Mouse (Mus musculus) heart, postnatal 10 days (tissue): ENCODE results near the gene Grcc10. TPM values are rescaled to one million over a fixed set of nuclear protein-coding genes. Genes with fewer than 3 reads are reported as not detected.

Experiments used
- DNase-seq, 2 experiments: peaks; one replicate each; pipeline ENCODE4 v3.0.0; 2021
- intact Hi-C: fragments of 180-260 bp; cut with DNase I; formaldehyde crosslinking; loops from one replicate; pipeline ENCODE4 v1.15.1; 2025
- total RNA-seq, 2 experiments: library from RNA; stranded (reverse); gene quantifications; 2 replicates each; pipeline ENCODE4 v1.2.3; 2021

Grcc10 gene
- total RNA-seq = 100 to 1,000 TPM; 322 to 335 TPM

DNA sequence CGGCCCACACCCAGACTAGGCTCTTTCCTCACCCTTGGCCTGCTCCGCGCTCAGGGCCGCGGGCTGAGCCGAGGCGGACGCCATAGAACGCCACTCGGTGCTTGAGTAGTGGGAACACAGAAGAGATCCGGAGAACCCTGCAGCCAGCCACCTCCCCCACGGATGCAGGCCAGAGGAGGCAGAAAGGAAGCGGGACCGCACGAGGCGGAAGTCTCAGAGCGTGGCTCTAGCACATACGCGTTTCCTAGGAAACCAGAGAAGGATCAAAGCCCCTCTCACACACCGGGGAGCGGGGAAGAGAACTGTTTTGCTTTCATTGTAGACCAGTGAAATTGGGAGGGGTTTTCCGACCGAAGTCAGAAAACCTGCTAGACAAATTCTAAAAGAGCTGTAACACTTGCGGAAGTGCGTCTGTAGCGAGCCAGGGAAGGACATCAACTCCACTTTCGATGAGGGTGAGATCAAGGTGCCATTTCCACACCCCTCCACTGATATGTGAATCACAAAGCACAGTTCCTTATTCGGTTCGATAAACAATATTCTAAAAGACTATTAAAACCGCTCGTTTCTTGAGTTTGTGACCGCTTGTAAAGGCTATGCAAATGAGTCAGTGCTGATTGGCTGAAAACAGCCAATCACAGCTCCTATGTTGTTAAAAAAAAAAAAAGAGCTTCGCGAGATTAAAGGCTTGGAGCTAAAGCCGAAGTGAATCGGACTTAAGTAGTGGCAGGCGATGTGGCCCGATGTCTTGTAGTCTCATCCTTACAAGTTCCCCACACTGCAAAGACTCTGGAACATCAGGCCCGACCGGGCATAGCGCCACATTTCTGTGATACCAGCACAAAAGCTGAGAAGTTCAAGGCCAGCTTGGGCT is at the start of gene Grcc10:
Gene Grcc10 (minus strand): TSS at position 487 of the 874 bp plus-strand sequence.
- peak; percentile 92 to 93 for DNase-seq
- intact Hi-C loops = loop anchor here (1.0 to 5.0 kb wide), 4 partner anchors 18 to 99 kb away; partner anchors contain the start of genes Emg1, Lpcat3 and Phb2

DNA sequence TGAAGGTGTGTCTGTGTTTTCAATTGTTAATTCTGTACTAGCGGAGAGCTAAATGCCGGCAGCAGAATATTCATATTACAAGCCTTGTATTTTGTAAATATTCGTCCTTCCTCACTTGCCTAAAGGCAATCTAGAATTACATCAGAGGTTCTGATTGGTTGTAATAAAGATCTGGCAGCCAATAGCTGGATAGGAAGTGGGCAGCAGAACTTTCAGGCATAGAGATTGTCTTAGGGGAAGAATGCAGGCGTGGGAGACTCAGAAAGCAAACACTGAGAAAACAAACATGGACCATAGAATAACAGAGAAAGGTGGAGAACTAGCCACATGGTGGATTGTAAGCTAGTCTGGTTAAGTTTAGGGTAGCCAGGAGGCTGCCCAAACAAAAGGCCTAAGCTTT is 48.9 kb upstream of the Grcc10 start:
- intact Hi-C loops = no loop called here

GRCm38 (mm10) chr6:124789519-124789918 is 48.3 kb upstream of the Grcc10 start:
- intact Hi-C loops = no loop called here
- no peak for DNase-seq

More for the DNA sequence above, 48.9 kb upstream of the Grcc10 start:
- DNase-seq = no peak

- no peak for DNase-seq
- intact Hi-C loops = no loop called here
Observed at GRCm38 (mm10) chr6:124787722-124788121, 46.5 kb upstream of the Grcc10 start.

GRCm38 (mm10) chr6:124786756-124787420 is 45.7 kb upstream of the Grcc10 start:
- intact Hi-C loops = no loop called here
- DNase-seq = no peak

GRCm38 (mm10) chr6:124782436-124782835 is 41.3 kb upstream of the Grcc10 start:
- peak; percentile 34 to 56 for DNase-seq
- intact Hi-C loops = no loop called here

GRCm38 (mm10) chr6:124780917-124781316 is 39.7 kb upstream of the Grcc10 start:
- no peak for DNase-seq
- intact Hi-C loops = no loop called here

- intact Hi-C loops = no loop called here
- DNase-seq = no peak
Observed at GRCm38 (mm10) chr6:124779984-124780416, 38.8 kb upstream of the Grcc10 start.

GRCm38 (mm10) chr6:124779222-124779983 is 38.2 kb upstream of the Grcc10 start, which contains the start of gene Lrrc23:
Gene Lrrc23 (minus strand): TSS chr6:124779727.
- intact Hi-C loops = no loop called here
- DNase-seq = peak; percentile 59 to 68

DNA sequence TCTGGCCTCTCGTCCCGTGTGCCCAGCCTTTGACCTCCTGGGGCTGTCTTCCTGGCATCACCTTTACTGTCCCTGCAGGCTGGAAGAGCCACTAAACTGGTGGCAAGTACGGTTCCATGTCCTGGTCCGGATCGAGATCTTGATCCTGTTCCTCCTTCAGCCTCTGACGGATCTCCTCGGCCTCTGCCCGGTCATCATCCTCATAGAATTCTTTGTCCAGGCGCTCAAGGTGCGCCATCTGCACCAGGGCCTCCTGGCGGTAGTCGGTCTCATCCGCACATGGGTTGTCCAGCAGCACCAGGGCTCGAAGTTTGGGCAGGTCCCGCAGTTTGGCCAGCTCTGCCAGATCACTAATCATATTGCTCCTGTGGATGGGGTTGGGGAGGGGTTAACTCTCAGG is 29.3 kb upstream of the Grcc10 start:
- intact Hi-C loops = no loop called here
- no peak for DNase-seq

GRCm38 (mm10) chr6:124770013-124770412 is 28.8 kb upstream of the Grcc10 start:
- no peak for DNase-seq
- intact Hi-C loops = no loop called here

DNA sequence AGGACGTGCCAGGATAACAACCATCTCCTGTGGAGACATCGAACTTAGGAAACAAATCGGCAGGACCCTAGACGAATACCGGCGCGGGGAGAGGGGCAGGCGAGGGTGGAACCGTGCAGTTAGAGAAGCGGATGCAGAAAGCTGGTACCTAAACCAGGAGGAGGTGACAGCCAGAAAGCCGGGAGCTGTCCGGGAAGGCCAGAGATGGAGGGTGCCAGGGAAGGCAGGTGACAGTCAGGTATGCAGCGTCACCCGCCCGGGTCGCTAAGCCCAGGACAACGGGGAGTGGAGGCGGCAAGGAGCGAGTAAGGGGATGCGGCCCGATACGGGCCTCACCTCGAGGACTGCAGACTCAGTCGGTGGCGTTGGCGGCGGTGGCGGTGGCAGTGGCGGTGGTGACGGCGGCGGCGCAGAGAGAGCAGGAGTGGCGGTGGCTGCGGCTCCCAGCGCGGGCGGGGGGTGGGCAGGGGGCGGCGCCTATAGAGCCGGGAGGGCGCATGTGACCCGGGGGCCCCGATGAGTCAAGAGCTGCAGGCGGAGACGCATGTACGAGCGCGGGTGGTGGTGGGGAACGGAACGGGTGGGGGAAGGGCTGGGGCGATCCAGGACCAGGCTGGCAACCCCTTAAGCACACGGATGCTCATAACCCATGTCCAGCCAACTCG is 28.1 kb upstream of the Grcc10 start, which contains the start of gene Eno2:
Gene Eno2 (minus strand): TSS at position 573 of the 665 bp plus-strand sequence.
- intact Hi-C loops = no loop called here
- DNase-seq = peak; percentile 36 to 38

GRCm38 (mm10) chr6:124768704-124769044 is 27.5 kb upstream of the Grcc10 start:
- intact Hi-C loops = no loop called here
- no peak for DNase-seq

- intact Hi-C loops = no loop called here
- DNase-seq = no peak
Observed at GRCm38 (mm10) chr6:124767920-124768703, 26.9 kb upstream of the Grcc10 start.

GRCm38 (mm10) chr6:124767536-124767919 is 26.4 kb upstream of the Grcc10 start:
- DNase-seq = no peak
- intact Hi-C loops = no loop called here

DNA sequence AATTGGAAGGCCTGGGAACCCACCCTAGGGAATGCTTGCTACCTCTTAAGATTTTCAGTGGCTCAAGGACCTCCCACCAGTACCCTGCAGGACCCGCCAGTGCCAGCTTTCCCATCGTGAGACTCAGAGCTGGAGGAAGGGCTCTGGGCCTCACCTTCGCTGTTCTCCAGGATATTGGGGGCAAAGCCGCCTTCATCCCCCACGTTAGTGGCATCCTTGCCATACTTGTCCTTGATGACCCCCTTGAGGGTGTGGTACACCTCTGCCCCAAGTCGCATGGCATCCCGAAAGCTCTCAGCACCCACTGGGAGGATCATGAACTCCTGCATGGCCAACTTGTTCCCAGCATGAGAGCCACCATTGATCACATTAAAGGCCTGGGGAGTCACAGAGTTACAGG is 24.8 kb upstream of the Grcc10 start:
- DNase-seq = no peak
- intact Hi-C loops = no loop called here

DNA sequence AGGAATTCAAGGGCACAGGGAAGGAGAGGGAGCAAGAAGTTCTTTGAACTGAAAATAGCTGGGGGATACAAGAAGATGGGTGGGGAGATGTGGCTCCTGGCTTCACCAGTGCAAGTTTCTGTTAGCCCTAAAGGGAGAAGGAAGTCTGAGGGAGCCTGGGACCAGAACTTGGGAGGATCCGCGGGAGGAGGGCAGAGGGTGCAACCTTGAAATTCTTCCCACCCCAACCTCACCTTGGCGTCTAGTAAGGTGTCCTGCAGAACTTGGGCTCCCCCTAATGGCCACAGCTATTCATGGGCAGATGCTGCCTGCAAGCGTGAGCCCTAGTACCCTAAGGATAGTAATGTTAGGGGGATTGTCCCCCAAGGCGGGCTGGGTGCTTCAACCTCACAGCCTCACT is 18.1 kb upstream of the Grcc10 start:
- intact Hi-C loops = loop anchor here (1.0 to 10.0 kb wide), 7 partner anchors 18 to 264 kb away; partner anchors contain the start of genes C1rb, C1rl, Grcc10 and Lpcat3
- peak; percentile 90 to 92 for DNase-seq

DNA sequence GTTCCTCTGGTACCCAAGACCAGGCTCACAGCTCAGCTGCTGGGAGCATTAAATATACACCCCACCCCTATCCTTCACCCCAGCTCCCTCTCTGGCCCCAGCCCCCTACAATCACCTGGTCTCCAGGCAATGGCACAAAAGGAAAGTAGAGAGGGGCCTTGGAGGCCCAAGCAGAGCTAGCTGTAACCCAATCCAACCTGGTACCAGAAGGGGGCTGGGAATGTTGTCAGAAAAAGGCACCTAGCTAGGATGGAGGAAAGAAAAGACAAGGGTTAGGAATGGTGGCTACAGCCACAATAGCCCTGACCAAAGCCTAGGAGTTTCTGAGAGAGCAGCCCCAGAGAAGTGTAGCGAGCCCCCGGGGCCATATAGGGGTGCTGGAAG is 17.7 kb upstream of the Grcc10 start:
- no peak for DNase-seq
- intact Hi-C loops = loop anchor here (1.0 to 10.0 kb wide), 7 partner anchors 18 to 264 kb away; partner anchors contain the start of genes C1rb, C1rl, Grcc10 and Lpcat3
